Mouse (Mus musculus): Measurements from ENCODE around the gene Dock1.

- TF ChIP-seq POLR2A (IDR thresholded peaks at IDR 0.05; ENCODE audit: low read depth, low read length): no peak
- no peak for TF ChIP-seq CTCF (conservative IDR thresholded peaks at IDR 0.05; ENCODE audit: insufficient read depth, insufficient read length, low read depth, low read length)
Measured at GRCm38 (mm10) chr7:134671467-134671901, 1.0 kb downstream of the Dock1 start.
